ENCODE assay signal across 11 mouse cellular contexts in the genomic region with DNA sequence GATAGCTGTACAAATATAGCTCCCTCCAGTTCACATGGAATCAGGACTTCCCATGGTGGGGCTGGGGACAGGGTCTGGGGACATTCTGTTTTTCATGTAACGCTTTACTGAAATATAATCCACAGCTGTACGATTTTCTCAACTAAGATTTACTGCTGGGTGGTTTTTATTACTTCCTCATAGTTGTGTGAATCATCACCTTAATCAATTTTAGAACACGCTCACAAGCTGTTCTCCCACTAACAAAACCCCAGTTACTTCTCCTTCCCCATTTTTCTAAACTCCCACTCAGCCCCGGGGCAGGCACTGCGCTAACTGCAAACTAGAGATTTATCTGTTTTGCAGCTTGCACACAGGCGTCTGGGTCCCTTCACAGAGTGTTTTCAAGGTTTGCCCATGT. TPM values are rescaled to one million over a fixed set of nuclear protein-coding genes. Genes with fewer than 3 reads are reported as not detected.
DNase-seq lines count a peak whose midpoint lies in the region; ATAC-seq lines count a peak whose summit lies in the region.
"Had no signal": no experiment of that assay in that cellular context is flagged by ENCODE, and none has a peak within 500 bp of the region (broad histone marks: within the 10 kb centered on the region; RNA-seq: fewer than 3 reads in every experiment).

No protein-coding gene starts in this region.

- 0 out of 2 replicates have a peak, but pooled peaks have one; percentile 55 for ATAC-seq in megakaryocyte-erythroid progenitor cell, adult 5-6 weeks (replicated peaks; ENCODE audit: low FRiP score, low TSS enrichment, poor library complexity, severe bottlenecking)
- ATAC-seq in forebrain, embryonic 12.5 days (ENCODE audit: low FRiP score) = no peak

- H3K9me3 ChIP-seq in forebrain, embryonic 12.5 days = no peaks in the 10 kb centered on the region

- no peaks in the 10 kb centered on the region for H3K27me3 ChIP-seq in forebrain, embryonic 12.5 days

- H3K36me3 ChIP-seq in forebrain, embryonic 12.5 days (replicated peaks) = no peaks in the 10 kb centered on the region

- DNase-seq in frontal cortex, adult 2 months (ENCODE audit: extremely low spot score in 1 of 2, low spot score in 1 of 2) = peak; percentile 34 to 76
- DNase-seq in frontal cortex, postnatal 14 days (ENCODE audit: low spot score in 2 of 2) = no peak
- DNase-seq in lung, adult 18-20 months = peak; percentile 14 to 20
- DNase-seq in lung, postnatal 14 days = no peak
- DNase-seq in ovary, postnatal 14 days (ENCODE audit: low spot score) = no peak
- DNase-seq: cerebellum, adult 18-20 months; gastrocnemius, postnatal 25 days; lung, embryonic 14.5 days had no signal

- no peak overlapping the region for H3K4me2 ChIP-seq in forebrain, embryonic 12.5 days
- H3K4me2 ChIP-seq: lung, embryonic 14.5 days had no signal

- 81% methylated on average over 6 of the region's 6 CpGs for WGBS in forebrain, embryonic 12.5 days

- peaks cover 6% of the 10 kb centered on the region; the same call in 1 of the 2 replicates for H3K4me1 ChIP-seq in brown adipose tissue, adult 24 weeks (ENCODE audit: control insufficient read depth, insufficient read depth, insufficient read length, low read length)
- 0 out of 2 replicates have a peak, but pooled peaks cover 4% of the 10 kb centered on the region for H3K4me1 ChIP-seq in forebrain, embryonic 12.5 days

- no peak overlapping the region for H3K9ac ChIP-seq in forebrain, embryonic 12.5 days
- H3K9ac ChIP-seq: lung, embryonic 14.5 days had no signal

- 0 out of 2 replicates have a peak overlapping the region, but pooled peaks have one; percentile 42 for H3K27ac ChIP-seq in brown adipose tissue, adult 24 weeks (replicated peaks; ENCODE audit: low read depth, low read length)
- no peak overlapping the region for H3K27ac ChIP-seq in forebrain, embryonic 12.5 days

- H3K4me3 ChIP-seq in brown adipose tissue, adult 24 weeks (ENCODE audit: insufficient read depth, low read depth, low read length) = no peak overlapping the region
- H3K4me3 ChIP-seq in forebrain, embryonic 12.5 days (replicated peaks) = no peak overlapping the region

RNA-seq across cellular contexts. Expression of gene Slc44a1, which starts 28.8 kb away (rescaled TPM):
- 50.3 and 51.1 TPM in 2 replicates for polyA plus RNA-seq in frontal cortex, adult 2 months (2012; rRNA removed)
- 30.5 and 32.8 TPM in 2 replicates for polyA plus RNA-seq in brown adipose tissue, adult 24 weeks (2012; ENCODE audit: insufficient read depth, insufficient read length, missing spikeins)
- 21.7 and 24.2 TPM in 2 replicates for total RNA-seq in megakaryocyte-erythroid progenitor cell, adult 5-6 weeks (2014; fragmentation: Nextera tagmentation)
- 18.0 and 21.5 TPM in 2 replicates for total RNA-seq in megakaryocyte-erythroid progenitor cell, adult 5-6 weeks (2017)
- 18.0 and 19.1 TPM in 2 replicates for polyA plus RNA-seq in forebrain, embryonic 12.5 days (2016; fragmentation: Nextera tagmentation; extraction: Ambion mirVana)

Comparison
In these comparisons a context has a peak if more than half of its experiments do, and no peak if none do; other contexts are left out.
1. DNase-seq: peak in frontal cortex, adult 2 months (2 of 2) and lung, adult 18-20 months (2 of 2); none in frontal cortex, postnatal 14 days (0 of 2), lung, postnatal 14 days (single experiment) and ovary, postnatal 14 days (single experiment).